Comparison of ENCODE assay signal across 10 mouse cellular contexts in the genomic region with DNA sequence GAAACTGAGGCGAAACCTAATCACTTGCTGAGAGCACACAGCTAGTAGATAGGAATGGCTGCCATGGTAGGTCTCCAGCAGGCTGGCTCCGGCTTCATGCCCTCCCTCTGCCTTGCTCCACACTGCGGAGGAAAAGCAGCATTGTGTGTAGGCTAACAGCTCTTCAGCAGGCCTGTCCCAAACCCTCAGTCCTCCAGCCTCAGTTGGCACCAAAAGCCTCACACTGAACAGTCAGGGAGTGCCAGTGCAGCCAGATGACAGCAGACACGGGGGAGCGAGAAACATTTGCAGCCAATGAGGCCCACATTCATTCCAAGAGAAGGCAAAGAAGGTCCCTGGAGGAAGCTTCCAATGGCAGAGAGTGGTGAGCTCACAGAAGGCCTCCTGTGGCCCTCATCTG.
DNase-seq lines count a peak whose midpoint lies in the region; ATAC-seq and TF ChIP-seq lines count a peak whose summit lies in the region.
"Had no signal": no experiment of that assay in that cellular context is flagged by ENCODE, and none has a peak within 500 bp of the region (broad histone marks: within the 10 kb centered on the region; RNA-seq: fewer than 3 reads in every experiment).

No protein-coding gene starts in this region.

- H3K4me1 ChIP-seq in heart, embryonic 10.5 days = peaks cover 93% of the 10 kb centered on the region
- H3K4me1 ChIP-seq in heart, embryonic 11.5 days (ENCODE audit: control insufficient read depth, insufficient read depth, low read length) = peaks cover 91% of the 10 kb centered on the region
- H3K4me1 ChIP-seq in forebrain, embryonic 16.5 days (replicated peaks; ENCODE audit: control insufficient read depth, insufficient read depth, low read length) = peaks cover 22% of the 10 kb centered on the region
- peaks cover 10% of the 10 kb centered on the region for H3K4me1 ChIP-seq in midbrain, embryonic 15.5 days

- H3K36me3 ChIP-seq in heart, embryonic 10.5 days = no peaks in the 10 kb centered on the region
- H3K36me3 ChIP-seq in heart, embryonic 11.5 days (ENCODE audit: control insufficient read depth, insufficient read depth, low read length) = no peaks in the 10 kb centered on the region
- H3K36me3 ChIP-seq in forebrain, embryonic 16.5 days (ENCODE audit: control insufficient read depth, insufficient read depth) = no peaks in the 10 kb centered on the region
- no peaks in the 10 kb centered on the region for H3K36me3 ChIP-seq in midbrain, embryonic 15.5 days (replicated peaks)

- no peak overlapping the region for H3K4me2 ChIP-seq in heart, embryonic 11.5 days
- H3K4me2 ChIP-seq in forebrain, embryonic 16.5 days (ENCODE audit: low read length) = no peak overlapping the region
- H3K4me2 ChIP-seq in midbrain, embryonic 15.5 days = no peak overlapping the region

- H3K27ac ChIP-seq in heart, embryonic 10.5 days = peak overlapping the region; percentile 48
- H3K27ac ChIP-seq in heart, embryonic 11.5 days (ENCODE audit: low read depth, low read length) = no peak overlapping the region
- 0 out of 2 replicates have a peak overlapping the region, but pooled peaks have one; percentile 32 for H3K27ac ChIP-seq in left cerebral cortex, adult 2 months
- 0 out of 2 replicates have a peak overlapping the region, but pooled peaks have one; percentile 10 for H3K27ac ChIP-seq in forebrain, embryonic 16.5 days (ENCODE audit: low read length)
- no peak overlapping the region for H3K27ac ChIP-seq in midbrain, embryonic 15.5 days

- no peaks in the 10 kb centered on the region for H3K27me3 ChIP-seq in heart, embryonic 10.5 days (ENCODE audit: insufficient read depth, poor library complexity, severe bottlenecking)
- no peaks in the 10 kb centered on the region for H3K27me3 ChIP-seq in heart, embryonic 11.5 days (ENCODE audit: control insufficient read depth, insufficient read depth, low read length)
- H3K27me3 ChIP-seq in forebrain, embryonic 16.5 days (replicated peaks; ENCODE audit: control insufficient read depth, insufficient read depth, low read length) = no peaks in the 10 kb centered on the region
- 0 out of 2 replicates have a peak, but pooled peaks cover 11% of the 10 kb centered on the region for H3K27me3 ChIP-seq in midbrain, embryonic 15.5 days (replicated peaks)

- H3K9ac ChIP-seq in heart, embryonic 11.5 days (ENCODE audit: low read depth, low read length) = no peak overlapping the region
- H3K9ac ChIP-seq in forebrain, embryonic 16.5 days (replicated peaks; ENCODE audit: low read depth, low read length) = no peak overlapping the region
- H3K9ac ChIP-seq in midbrain, embryonic 15.5 days = no peak overlapping the region

- no peak for TF ChIP-seq CTCF in left cerebral cortex, adult 2 months (IDR thresholded peaks at IDR 0.05)

- ATAC-seq in heart, embryonic 11.5 days (replicated peaks; ENCODE audit: insufficient number of reproducible peaks, low FRiP score, low TSS enrichment) = no peak
- ATAC-seq in forebrain, embryonic 16.5 days = no peak
- no peak for ATAC-seq in midbrain, embryonic 15.5 days (replicated peaks)

- no peak overlapping the region for H3K4me3 ChIP-seq in heart, embryonic 10.5 days
- no peak overlapping the region for H3K4me3 ChIP-seq in heart, embryonic 11.5 days (ENCODE audit: low read depth, low read length)
- H3K4me3 ChIP-seq in left cerebral cortex, adult 2 months = no peak overlapping the region
- no peak overlapping the region for H3K4me3 ChIP-seq in forebrain, embryonic 16.5 days (replicated peaks; ENCODE audit: low read length)
- no peak overlapping the region for H3K4me3 ChIP-seq in midbrain, embryonic 15.5 days

- H3K9me3 ChIP-seq in heart, embryonic 10.5 days = no peaks in the 10 kb centered on the region
- no peaks in the 10 kb centered on the region for H3K9me3 ChIP-seq in heart, embryonic 11.5 days (replicated peaks; ENCODE audit: control insufficient read depth, low read length)
- H3K9me3 ChIP-seq in forebrain, embryonic 16.5 days (ENCODE audit: control insufficient read depth, low read length) = no peaks in the 10 kb centered on the region
- no peaks in the 10 kb centered on the region for H3K9me3 ChIP-seq in midbrain, embryonic 15.5 days

- no peak for DNase-seq in heart, embryonic 10.5 days (ENCODE audit: low spot score)
- no peak for DNase-seq in left cerebral cortex, adult 2 months (ENCODE audit: extremely low spot score in 1 of 2, low spot score in 2 of 2)
- no peak for DNase-seq in left cerebral cortex, adult 8-10 months (ENCODE audit: low spot score in 2 of 2)
- DNase-seq in layer of hippocampus, postnatal 36 days = peak; percentile 35 to 37
- DNase-seq in natural killer cell, adult 2 months (ENCODE audit: low spot score in 2 of 2) = no peak
- DNase-seq: cerebellum, adult 2 months; thymus, postnatal 36 days had no signal

- intact Hi-C loops in left cerebral cortex, adult 2 months (cut with DNase I) = no loop called here

- 81% methylated on average over 5 of the region's 5 CpGs for WGBS in heart, embryonic 10.5 days
- WGBS in heart, embryonic 11.5 days (ENCODE audit: insufficient replicate concordance) = 76% methylated on average over 5 of the region's 5 CpGs
- 78% methylated on average over 5 of the region's 5 CpGs for WGBS in forebrain, embryonic 16.5 days
- 85% methylated on average over 5 of the region's 5 CpGs for WGBS in midbrain, embryonic 15.5 days

Comparison
In these comparisons a context has a peak if more than half of its experiments do, and no peak if none do; other contexts are left out.
1. H3K27ac ChIP-seq: peak in heart, embryonic 10.5 days (single experiment), left cerebral cortex, adult 2 months (single experiment) and forebrain, embryonic 16.5 days (single experiment); none in heart, embryonic 11.5 days (single experiment) and midbrain, embryonic 15.5 days (single experiment).
2. DNase-seq: peak in layer of hippocampus, postnatal 36 days (2 of 2); none in heart, embryonic 10.5 days (single experiment), left cerebral cortex, adult 2 months (0 of 2), left cerebral cortex, adult 8-10 months (0 of 2) and natural killer cell, adult 2 months (0 of 2).